Mouse (Mus musculus) right cerebral cortex, postnatal 14 days (tissue): ENCODE measurements around the gene Mrto4.
"Not testable (repeated sequence)": the region's sequence is repeated elsewhere in the genome, so short reads cannot be mapped to it uniquely, and the experiment has no call there.

ENCODE experiments used
- DNase-seq: peaks from one replicate; pipeline ENCODE4 v3.0.0; 2022

Mrto4 gene

DNA sequence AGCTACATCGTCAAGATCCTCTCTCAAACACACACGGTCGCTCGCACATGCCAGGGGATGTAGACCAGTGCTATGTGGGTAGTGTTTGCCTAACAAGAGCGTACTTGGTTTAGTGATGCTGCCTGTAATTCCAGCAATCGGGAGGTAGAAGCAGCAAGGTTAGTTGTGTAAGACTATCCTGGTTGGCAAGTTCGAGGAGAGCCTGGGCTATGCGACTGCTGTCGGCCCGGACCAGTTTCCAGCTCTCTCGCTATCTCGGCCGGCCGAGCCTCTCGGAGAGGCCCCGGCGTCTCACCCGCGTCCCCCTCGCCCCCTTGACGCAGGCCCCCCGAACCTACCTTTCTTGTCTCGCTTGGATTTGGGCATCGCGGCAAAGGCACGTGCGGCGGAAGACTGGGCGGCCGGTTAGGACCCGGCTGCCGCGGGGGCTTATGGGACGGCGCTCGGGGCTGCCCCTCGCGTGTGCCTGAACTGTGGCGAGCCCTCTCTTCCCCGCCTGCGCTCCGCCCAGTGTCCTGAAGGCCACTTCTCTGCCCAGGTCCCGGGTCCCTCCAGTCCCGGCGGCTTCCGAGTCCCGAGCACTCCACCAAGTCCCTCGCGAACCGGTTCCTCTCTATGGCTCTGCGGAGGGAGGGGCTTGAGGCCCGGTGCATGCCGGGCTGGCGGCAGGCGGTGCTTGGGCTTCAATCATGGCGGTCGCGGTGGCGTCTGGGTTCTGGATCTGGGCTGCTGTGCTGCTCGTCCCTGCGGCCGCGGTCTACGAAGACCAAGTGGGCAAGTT is at the start of gene Mrto4, which contains the start of the genes Emc1 and Ubr4:
TSS of gene Mrto4 (minus strand) at position 646 of the 781 bp plus-strand sequence.
TSS of gene Emc1 (plus strand) at position 657 of the 781 bp plus-strand sequence.
TSS of gene Ubr4 (plus strand) at position 679 of the 781 bp plus-strand sequence.
- DNase-seq, result peak; percentile 82

- DNase-seq, result no peak
Observed at GRCm38 (mm10) chr4:139400487-139400886, 48.1 kb upstream of the Mrto4 start.

- no peak for DNase-seq
Observed at GRCm38 (mm10) chr4:139395431-139395830, 43.1 kb upstream of the Mrto4 start.

GRCm38 (mm10) chr4:139389557-139389956 is 37.2 kb upstream of the Mrto4 start:
- no peak for DNase-seq

GRCm38 (mm10) chr4:139386869-139387319 is 34.5 kb upstream of the Mrto4 start:
- no peak for DNase-seq

GRCm38 (mm10) chr4:139385841-139386240 is 33.5 kb upstream of the Mrto4 start:
- not testable (repeated sequence) for DNase-seq

DNA sequence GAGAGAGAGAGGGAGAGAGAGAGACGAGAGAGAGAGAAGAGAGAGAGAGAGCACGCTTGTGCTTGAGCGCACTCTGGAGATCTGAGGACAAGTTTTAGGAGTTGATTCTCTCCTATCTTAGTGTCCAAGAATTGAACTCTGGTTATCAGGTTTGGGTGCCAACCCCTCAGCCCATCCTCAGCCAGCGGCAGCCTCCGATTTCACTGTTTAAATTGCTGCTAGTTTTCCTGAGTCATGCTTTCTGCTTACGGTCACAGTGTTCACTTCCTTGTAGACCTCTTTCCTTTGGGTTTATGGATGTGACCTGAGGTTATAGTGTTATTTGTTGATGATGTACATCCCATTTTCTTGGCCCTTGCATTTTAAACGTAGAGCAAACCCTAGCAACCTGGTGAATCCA is 29.9 kb upstream of the Mrto4 start:
- DNase-seq, result no peak

GRCm38 (mm10) chr4:139381452-139381845 is 29.1 kb upstream of the Mrto4 start:
- DNase-seq, result no peak

GRCm38 (mm10) chr4:139380775-139381451 is 28.5 kb upstream of the Mrto4 start:
- peak; percentile 26 for DNase-seq

- DNase-seq, result peak; percentile 100
Observed at GRCm38 (mm10) chr4:139380207-139380748, 27.9 kb upstream of the Mrto4 start.

- DNase-seq, result no peak
Observed at GRCm38 (mm10) chr4:139379719-139380118, 27.3 kb upstream of the Mrto4 start.

DNA sequence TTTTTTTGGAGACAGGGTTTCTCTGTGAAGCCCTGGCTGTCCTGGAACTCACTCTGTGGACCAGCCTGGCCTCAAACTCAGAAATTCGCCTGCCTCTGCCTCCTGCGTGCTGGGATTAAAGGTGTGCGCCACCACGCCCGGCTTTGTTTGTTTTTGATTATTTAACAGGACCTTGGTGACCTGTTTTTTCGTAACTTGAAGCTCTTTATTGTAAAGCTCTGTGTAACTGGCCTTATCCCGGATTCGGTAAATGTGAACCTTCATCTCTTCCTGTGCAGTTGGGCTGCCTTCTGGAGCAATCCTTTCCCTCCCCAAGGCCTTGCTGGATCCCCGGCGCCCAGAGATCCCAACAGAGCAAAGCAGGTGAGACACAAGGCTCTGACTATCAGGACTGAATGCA is 21.2 kb upstream of the Mrto4 start:
- no peak for DNase-seq

DNA sequence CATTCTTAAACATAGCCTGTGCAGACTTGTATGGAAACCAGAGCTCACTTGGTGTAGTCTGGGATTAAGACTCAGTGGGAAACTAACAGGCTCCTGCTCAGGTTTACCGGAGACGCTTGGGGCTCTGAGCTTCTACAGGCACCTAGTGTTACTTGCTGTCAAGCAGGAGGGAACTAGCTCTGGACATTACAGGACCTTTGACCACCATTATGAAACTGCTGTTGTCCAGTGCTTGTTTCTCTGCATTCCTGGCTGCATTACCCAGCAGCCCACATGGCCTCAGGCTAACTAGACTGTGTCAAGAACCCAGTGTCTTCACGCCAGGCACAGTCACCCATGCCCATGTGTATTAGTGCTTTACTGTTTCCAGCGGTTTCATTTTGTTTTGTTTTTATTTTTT is 20.8 kb upstream of the Mrto4 start:
- DNase-seq, result no peak

DNA sequence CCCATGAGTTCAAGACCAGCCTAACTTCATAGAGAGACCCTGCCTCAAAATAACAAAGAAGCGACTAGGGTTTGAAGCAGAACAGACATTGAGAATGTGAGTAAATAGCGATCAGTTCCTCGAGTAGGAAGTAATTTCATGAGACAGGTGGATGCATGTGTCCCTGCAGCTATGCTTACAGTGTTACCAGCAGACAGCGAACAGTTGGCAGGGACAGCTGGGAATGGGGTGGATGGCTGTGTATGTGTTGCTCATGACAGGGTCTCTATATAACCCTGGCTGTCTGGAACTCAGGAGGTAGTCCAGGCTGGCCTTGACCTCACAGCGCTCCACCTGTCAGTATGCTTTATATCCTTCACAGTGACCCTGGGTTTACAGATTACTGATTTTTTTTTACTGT is 15.7 kb upstream of the Mrto4 start:
- no peak for DNase-seq

- no peak for DNase-seq
Observed at GRCm38 (mm10) chr4:139367336-139367735, 15.0 kb upstream of the Mrto4 start.

DNA sequence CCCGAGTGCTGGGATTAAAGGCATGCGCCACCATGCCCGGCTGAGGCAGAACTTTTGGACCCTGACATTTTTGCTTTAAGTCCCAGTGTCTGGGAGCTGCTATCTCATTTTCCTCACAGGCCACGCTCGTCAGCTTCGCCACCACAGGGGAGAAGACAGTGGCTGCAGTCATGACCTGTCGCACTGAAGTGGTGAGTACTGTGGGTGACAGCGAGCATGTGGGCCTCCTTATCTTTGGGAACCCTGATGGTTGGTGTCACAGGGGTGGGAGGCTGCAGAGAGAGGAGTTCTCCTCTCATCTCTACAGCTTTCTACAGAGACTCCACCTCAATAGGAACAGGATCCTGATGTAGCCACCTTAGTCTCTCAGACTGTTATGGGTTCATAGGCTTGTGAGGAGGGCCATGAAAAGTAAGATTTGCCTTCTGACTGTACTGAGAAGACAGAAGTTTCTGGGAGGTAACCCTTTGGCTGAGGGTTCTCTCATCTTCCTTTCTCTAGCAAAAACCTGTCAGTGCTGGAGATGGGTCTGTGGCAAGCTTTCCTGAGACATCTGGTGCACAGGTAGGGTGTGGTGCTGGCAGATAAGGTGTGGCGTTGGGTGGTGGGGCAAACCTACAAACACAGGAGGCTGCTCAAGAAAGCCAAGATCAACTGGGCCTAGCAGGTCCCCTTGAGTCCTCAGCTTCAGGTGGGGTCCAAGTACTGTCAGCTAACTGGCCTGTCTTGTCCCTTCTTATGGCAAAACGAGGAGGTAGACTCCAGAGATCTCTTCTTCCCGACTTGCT is 8.6 kb upstream of the Mrto4 start:
- DNase-seq, result no peak

DNA sequence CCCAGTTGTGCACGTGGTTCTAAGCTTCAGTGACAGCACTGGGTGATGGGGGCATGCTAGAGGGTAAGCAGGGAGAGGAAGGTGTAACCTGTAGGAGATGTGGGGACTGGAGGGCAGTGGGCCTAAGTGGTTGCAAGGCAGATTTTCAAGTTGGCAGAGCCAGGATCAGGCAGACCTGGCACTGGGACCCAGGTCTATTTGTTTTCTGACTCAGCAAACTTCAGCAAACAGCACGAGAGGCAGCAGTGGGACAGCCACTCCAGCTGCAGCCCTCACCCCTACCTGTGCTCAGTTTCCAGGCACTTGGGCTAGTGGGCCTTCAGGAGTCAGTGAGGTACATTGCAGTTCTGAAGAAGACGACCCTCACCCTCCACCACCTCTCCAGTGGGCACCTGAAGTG is 4.8 kb upstream of the Mrto4 start:
- DNase-seq, result no peak

- DNase-seq, result no peak
Observed at GRCm38 (mm10) chr4:139352832-139353231, 456 bp upstream of the Mrto4 start.

GRCm38 (mm10) chr4:139345416-139346019 is 6.9 kb downstream of the Mrto4 start:
- no peak for DNase-seq

DNA sequence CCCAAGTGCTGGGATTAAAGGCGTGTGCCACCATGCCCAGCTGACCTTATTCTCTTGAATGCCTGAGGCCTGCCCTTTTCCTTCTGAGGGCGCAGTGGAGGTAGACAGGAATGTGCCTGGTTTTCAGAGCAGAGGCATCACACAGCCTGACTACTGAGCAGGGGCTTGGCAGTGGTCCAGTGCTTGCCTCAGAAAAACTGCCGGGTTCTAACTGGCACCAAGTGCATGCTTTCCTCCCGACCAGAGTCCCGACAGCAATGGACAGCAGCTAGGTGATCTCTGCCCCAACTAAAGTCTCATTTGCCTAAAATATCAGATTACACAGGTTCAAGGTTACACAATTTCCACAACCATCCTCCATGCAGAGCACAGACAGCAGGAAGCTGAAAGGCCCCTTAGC is 8.7 kb downstream of the Mrto4 start:
- peak; percentile 67 for DNase-seq

GRCm38 (mm10) chr4:139341556-139342233 is 10.7 kb downstream of the Mrto4 start:
- no peak for DNase-seq

- no peak for DNase-seq
Observed at GRCm38 (mm10) chr4:139340835-139341234, 11.5 kb downstream of the Mrto4 start.
